Mouse (Mus musculus) lung, postnatal 0 days (tissue): ENCODE results near the gene Sstr2. TPM values are rescaled to one million over a fixed set of nuclear protein-coding genes. Genes with fewer than 3 reads are reported as not detected.
A peak's percentile ranks its signal among the peaks of the same experiment; 100 is the strongest.

Experiments used
- ATAC-seq: fragments of 200-750 bp; cut with Nextera tagmentation; 2 replicates; pipeline ENCODE4 v1.8.0; 2017; ENCODE audit warnings: moderate library complexity
- DNase-seq: peaks from one replicate; pipeline ENCODE4 v3.0.0-alpha.2; 2016; ENCODE audit warnings: low spot score
- H3K27ac ChIP-seq: fragments of 300-500 bp; sonication (generic); 2 replicates; pipeline ENCODE4 v1.5.1; 2014; ENCODE audit warnings: antibody characterized with exemption, mild to moderate bottlenecking, low read length, mixed read lengths
- H3K27me3 ChIP-seq: fragments of 300-500 bp; sonication (generic); replicated peaks from 2 replicates; pipeline ENCODE4 v1.6.1; 2014; ENCODE audit warnings: low read length, mixed read lengths; ENCODE audit not compliant: insufficient read depth
- H3K36me3 ChIP-seq: fragments of 300-500 bp; sonication (generic); 2 replicates; pipeline ENCODE4 v1.6.1; 2014; ENCODE audit warnings: low read length, mixed read lengths; ENCODE audit not compliant: insufficient read depth
- H3K4me1 ChIP-seq: fragments of 300-500 bp; sonication (generic); 2 replicates; pipeline ENCODE4 v1.6.1; 2014; ENCODE audit warnings: antibody characterized with exemption, low read depth, low read length, mixed read lengths; ENCODE audit not compliant: insufficient read depth
- H3K4me2 ChIP-seq: fragments of 300-500 bp; sonication (generic); replicated peaks from 2 replicates; pipeline ENCODE4 v1.6.1; 2014; ENCODE audit warnings: low read depth, mild to moderate bottlenecking, low read length, moderate library complexity, mixed read lengths
- H3K4me3 ChIP-seq: fragments of 300-500 bp; sonication (generic); 2 replicates; pipeline ENCODE4 v1.5.1; 2014; ENCODE audit warnings: low read depth, low read length
- H3K9ac ChIP-seq: fragments of 300-500 bp; sonication (generic); replicated peaks from 2 replicates; pipeline ENCODE4 v1.6.1; 2014; ENCODE audit warnings: low read depth, mild to moderate bottlenecking
- H3K9me3 ChIP-seq: fragments of 300-500 bp; sonication (generic); 2 replicates; pipeline ENCODE4 v1.6.1; 2016; ENCODE audit warnings: low read length, mixed read lengths
- CTCF ChIP-seq: IDR thresholded peaks from 2 replicates; pipeline ENCODE4 v1.5.1; 2016; ENCODE audit warnings: antibody characterized with exemption, mild to moderate bottlenecking
- EP300 ChIP-seq: IDR thresholded peaks from 2 replicates; pipeline ENCODE4 v1.6.1; 2016; ENCODE audit warnings: antibody characterized with exemption, mild to moderate bottlenecking, control low read depth
- WGBS: fragments of 180-500 bp; shearing (Covaris S2); extraction: QIAGEN DNeasy Blood & Tissue Kit; methylation state at CpG from one replicate; pipeline ENCODE4 v1.1.7; 2014; 5-methylcytosine and 5-hydroxymethylcytosine counted together
- polyA plus RNA-seq: library from polyadenylated mRNA; unstranded; fragments of >200 nt; fragmentation: Nextera tagmentation; extraction: Ambion mirVana; gene quantifications from 2 replicates; pipeline ENCODE4 v1.2.1, GENCODE M21; 2015

Gene Sstr2
- polyA plus RNA-seq, 1 experiment from 2014 or later: 3.9 TPM

DNA sequence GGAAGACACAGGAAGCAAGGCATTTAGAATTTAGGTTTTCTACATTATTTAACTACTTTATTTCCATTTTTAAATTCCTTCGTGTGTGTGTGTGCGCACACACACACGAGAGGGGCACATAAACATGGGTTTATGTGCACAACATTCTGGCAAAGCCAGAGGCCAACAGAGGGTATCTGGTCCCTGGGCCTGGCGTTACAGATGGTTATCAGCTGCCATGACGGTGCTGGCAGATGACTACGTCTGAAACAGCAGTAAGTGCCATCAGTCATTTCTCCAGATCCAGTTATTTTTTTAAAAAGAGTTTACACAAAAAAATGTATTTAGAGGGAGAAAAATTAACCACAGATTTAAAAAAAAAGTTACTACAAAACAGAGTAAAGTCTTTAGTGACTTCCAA is 47.1 kb downstream of the Sstr2 start:
- no peaks in the 10 kb centered on the region for H3K27me3 ChIP-seq
- H3K4me2 ChIP-seq: no peak overlapping the region
- H3K9me3 ChIP-seq: no peaks in the 10 kb centered on the region
- peak overlapping the region; percentile 68; the same call in 1 of the 2 replicates for H3K27ac ChIP-seq
- H3K4me1 ChIP-seq: peaks cover 7% of the 10 kb centered on the region; the same call in 1 of the 2 replicates
- H3K9ac ChIP-seq: no peak overlapping the region
- TF ChIP-seq EP300 (no peak), CTCF (no peak)
- WGBS: 56% methylated on average over 6 of the region's 6 CpGs
- peaks cover 17% of the 10 kb centered on the region; the same call in 1 of the 2 replicates for H3K36me3 ChIP-seq
- no peak for DNase-seq
- H3K4me3 ChIP-seq: no peak overlapping the region
- no peak for ATAC-seq

DNA sequence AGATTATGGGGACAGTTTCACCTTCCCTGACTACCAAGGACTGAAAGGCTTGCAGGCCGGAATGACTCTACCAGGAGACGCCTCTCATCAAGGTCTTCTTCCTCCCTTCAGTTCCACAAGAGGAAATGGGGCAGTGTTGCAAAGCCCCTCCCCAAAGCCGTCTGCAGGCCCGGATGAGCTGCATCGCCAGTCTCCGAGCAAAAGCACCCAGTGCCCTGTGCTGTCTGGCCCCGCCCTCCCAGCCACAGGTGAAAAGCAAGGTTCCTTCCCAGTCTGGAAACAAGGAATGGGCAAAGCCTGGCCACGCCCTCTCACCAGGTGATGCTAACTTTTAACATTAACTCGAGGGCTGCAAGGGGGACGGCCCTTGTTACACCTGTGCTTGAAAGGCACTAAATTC is 47.5 kb downstream of the Sstr2 start:
- Histone ChIP-seq H3K27ac (peak overlapping the region; percentile 68), H3K27me3 (no peaks in the 10 kb centered on the region), H3K9ac (no peak overlapping the region), H3K9me3 (no peaks in the 10 kb centered on the region), H3K4me3 (no peak overlapping the region), H3K4me2 (no peak overlapping the region), H3K36me3 (peaks cover 12% of the 10 kb centered on the region; the same call in 1 of the 2 replicates), H3K4me1 (peaks cover 7% of the 10 kb centered on the region; the same call in 1 of the 2 replicates)
- 32% methylated on average over 10 of the region's 10 CpGs for WGBS
- ATAC-seq (peak; percentile 78), DNase-seq (peak; percentile 70)
- TF ChIP-seq EP300 (no peak), CTCF (no peak)

DNA sequence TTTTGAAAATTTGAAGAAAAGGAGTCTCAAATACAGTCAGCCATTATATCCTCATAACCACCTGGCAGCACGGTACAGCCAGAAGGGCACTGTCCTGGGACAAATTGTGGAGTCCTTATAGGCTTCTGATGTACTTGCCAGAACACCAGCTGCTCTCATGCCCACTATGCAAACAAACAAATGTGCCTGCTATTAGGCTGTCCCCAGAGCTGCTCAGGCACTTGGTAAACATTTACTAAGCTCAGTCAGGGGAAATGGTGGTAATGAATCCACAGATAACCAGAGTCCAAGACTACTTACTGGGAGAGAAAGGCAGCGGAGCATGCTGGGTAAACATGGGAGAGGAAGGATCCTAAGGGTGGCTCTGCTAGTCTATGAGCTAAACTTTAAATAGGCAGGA is 48.0 kb downstream of the Sstr2 start:
- 63% methylated on average over 2 of the region's 2 CpGs for WGBS
- Histone ChIP-seq H3K36me3 (peaks cover 7% of the 10 kb centered on the region; the same call in 1 of the 2 replicates), H3K4me3 (no peak overlapping the region), H3K9me3 (no peaks in the 10 kb centered on the region), H3K27me3 (no peaks in the 10 kb centered on the region), H3K9ac (no peak overlapping the region), H3K4me1 (peaks cover 7% of the 10 kb centered on the region; the same call in 1 of the 2 replicates), H3K27ac (peak overlapping the region; percentile 6; the same call in 1 of the 2 replicates), H3K4me2 (no peak overlapping the region)
- TF ChIP-seq EP300 (no peak), CTCF (no peak)
- DNase-seq (no peak), ATAC-seq (peak; percentile 61)

DNA sequence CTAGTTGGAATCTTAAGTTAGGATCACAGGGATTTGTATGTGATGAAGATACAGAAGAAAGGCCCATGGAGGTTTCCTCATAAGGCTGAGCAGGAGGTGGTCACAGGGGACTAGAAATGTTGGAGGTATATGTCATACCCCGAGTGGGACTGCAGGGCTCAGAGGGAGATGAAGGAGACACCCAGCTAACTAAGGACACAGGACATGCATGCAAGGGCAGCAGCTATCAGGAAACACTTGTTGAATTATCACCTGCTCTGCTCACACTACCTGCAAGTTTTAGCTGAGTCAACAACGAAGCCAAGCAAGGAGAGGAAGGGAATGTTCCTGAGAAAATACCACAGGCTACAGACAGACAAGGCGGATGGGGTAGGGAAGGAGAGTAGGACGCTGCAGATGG is 48.6 kb downstream of the Sstr2 start:
- no peak for TF ChIP-seq EP300
- TF ChIP-seq CTCF: no peak
- Histone ChIP-seq H3K9me3 (no peaks in the 10 kb centered on the region), H3K4me1 (peaks cover 7% of the 10 kb centered on the region; the same call in 1 of the 2 replicates), H3K27me3 (no peaks in the 10 kb centered on the region), H3K27ac (peak overlapping the region; percentile 6; the same call in 1 of the 2 replicates), H3K36me3 (peaks cover 4% of the 10 kb centered on the region; the same call in 1 of the 2 replicates), H3K4me2 (no peak overlapping the region), H3K4me3 (no peak overlapping the region), H3K9ac (no peak overlapping the region)
- DNase-seq (no peak), ATAC-seq (no peak)
- 55% methylated on average over 4 of the region's 4 CpGs for WGBS

DNA sequence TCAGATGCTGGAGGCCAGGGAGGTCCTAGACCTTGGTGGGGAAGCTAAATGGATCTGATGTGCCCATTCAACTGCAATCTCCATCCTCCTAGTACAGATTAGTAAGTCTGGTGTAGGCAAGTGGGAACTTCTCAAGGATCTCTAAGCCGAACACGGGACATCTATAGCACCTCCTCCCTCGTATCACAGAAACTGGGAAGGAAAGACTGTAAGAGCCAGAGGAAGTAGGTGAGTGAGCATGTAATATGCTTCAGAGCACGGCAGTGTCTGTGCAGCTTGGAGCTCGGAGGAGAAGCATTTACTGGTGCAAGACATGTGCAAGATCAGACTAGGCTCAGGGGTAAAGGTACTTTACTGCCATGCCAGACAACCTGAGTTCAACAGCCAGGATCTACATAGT is 49.7 kb downstream of the Sstr2 start:
- no peak for TF ChIP-seq CTCF
- TF ChIP-seq EP300: no peak
- no peak overlapping the region for H3K4me3 ChIP-seq
- H3K36me3 ChIP-seq: peaks cover 14% of the 10 kb centered on the region
- no peaks in the 10 kb centered on the region for H3K9me3 ChIP-seq
- DNase-seq (no peak), ATAC-seq (no peak)
- H3K27ac ChIP-seq: no peak overlapping the region
- 72% methylated on average over 5 of the region's 5 CpGs for whole genome bisulfite sequencing
- H3K9ac ChIP-seq: no peak overlapping the region
- H3K4me2 ChIP-seq: no peak overlapping the region
- peaks cover 7% of the 10 kb centered on the region; the same call in 1 of the 2 replicates for H3K4me1 ChIP-seq
- H3K27me3 ChIP-seq: no peaks in the 10 kb centered on the region

DNA sequence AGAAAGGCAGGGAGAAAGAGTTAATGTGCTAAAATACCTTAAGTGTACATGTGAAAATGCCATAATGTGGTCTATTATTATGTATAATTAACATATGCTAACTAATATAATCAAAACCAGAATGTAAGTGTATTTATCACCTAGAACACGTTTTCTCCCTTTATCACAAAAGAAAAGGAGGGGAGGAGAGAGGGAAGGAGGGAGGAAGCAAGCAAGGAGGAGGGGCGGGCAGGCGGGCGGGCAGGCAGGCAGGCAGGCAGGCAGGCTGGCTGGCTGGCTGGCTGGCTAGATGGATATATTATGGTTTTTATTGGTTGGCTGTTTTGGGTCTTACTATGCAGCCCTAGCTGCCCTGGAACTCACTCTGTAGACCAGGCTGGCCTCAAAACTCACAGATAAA is 50.6 kb downstream of the Sstr2 start:
- no peak for ATAC-seq
- Histone ChIP-seq H3K4me3 (no peak overlapping the region), H3K36me3 (peaks cover 15% of the 10 kb centered on the region), H3K9ac (no peak overlapping the region), H3K4me2 (no peak overlapping the region), H3K4me1 (peaks cover 7% of the 10 kb centered on the region; the same call in 1 of the 2 replicates), H3K9me3 (no peaks in the 10 kb centered on the region), H3K27ac (no peak overlapping the region), H3K27me3 (no peaks in the 10 kb centered on the region)
- no peak for DNase-seq
- WGBS: 77% methylated on average over 4 of the region's 4 CpGs
- TF ChIP-seq EP300 (no peak), CTCF (no peak)

DNA sequence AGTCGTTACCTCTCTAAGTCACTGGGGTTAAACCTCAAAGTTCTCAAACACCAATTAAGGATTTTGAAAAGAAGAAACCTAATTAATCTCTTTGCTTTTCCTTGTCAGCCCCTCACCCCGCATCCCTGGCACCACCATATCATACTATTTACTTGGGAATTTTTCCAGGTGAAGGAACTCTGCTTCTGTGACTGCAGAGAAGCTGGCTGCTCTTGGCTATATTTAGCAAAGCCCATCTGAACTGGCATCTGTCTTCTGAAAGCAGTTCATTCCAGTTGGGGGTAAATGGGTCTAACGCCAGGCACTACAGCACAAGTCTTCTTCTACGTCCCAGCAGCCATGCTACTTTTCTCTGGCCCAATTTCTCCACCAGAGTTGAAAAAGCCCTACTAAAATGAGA is 54.5 kb downstream of the Sstr2 start:
- H3K27ac ChIP-seq: no peak overlapping the region
- WGBS: 86% methylated on average over 4 of the region's 4 CpGs
- no peak overlapping the region for H3K9ac ChIP-seq
- TF ChIP-seq EP300 (no peak), CTCF (no peak)
- H3K4me2 ChIP-seq: no peak overlapping the region
- no peaks in the 10 kb centered on the region for H3K9me3 ChIP-seq
- H3K4me3 ChIP-seq: no peak overlapping the region
- H3K27me3 ChIP-seq: no peaks in the 10 kb centered on the region
- no peaks in the 10 kb centered on the region for H3K4me1 ChIP-seq
- peaks cover 23% of the 10 kb centered on the region for H3K36me3 ChIP-seq
- no peak for ATAC-seq
- DNase-seq: no peak
